Mouse (Mus musculus): ENCODE data around the gene Gm10283.
"Not testable (repeated sequence)": the region's sequence is repeated elsewhere in the genome, so short reads cannot be mapped to it uniquely, and the experiment has no call there.

Gene Gm10283

GRCm38 (mm10) chr8:60503098-60503497 lies at the start of gene Gm10283:
TSS of gene Gm10283 (minus strand) at chr8:60503198.
- DNase-seq (ENCODE audit: low spot score in 2 of 2) = no peak

- no peak for DNase-seq (ENCODE audit: low spot score in 2 of 2)
These were observed 31.9 kb upstream of the Gm10283 start for GRCm38 (mm10) chr8:60534945-60535344.

DNA sequence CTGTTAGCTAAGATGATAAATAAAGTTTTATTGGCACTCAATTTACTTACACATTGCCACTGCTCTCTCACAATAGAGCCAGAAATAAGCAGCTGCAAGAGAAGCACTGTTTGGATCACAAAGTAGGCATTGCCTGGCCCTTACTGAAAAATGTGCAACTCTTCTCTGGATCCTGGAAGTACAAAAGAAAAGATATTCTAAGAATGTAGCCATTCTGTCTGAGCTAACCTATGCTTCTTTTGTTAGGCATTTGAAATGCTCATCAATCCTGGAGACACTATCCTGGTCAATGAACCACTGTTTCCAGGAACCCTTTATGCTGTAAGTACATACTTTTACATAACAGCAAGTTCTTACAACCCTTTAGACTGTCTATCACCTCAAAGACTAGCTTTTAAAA lies 15.3 kb upstream of the Gm10283 start:
- DNase-seq (ENCODE audit: low spot score in 2 of 2) = no peak

DNA sequence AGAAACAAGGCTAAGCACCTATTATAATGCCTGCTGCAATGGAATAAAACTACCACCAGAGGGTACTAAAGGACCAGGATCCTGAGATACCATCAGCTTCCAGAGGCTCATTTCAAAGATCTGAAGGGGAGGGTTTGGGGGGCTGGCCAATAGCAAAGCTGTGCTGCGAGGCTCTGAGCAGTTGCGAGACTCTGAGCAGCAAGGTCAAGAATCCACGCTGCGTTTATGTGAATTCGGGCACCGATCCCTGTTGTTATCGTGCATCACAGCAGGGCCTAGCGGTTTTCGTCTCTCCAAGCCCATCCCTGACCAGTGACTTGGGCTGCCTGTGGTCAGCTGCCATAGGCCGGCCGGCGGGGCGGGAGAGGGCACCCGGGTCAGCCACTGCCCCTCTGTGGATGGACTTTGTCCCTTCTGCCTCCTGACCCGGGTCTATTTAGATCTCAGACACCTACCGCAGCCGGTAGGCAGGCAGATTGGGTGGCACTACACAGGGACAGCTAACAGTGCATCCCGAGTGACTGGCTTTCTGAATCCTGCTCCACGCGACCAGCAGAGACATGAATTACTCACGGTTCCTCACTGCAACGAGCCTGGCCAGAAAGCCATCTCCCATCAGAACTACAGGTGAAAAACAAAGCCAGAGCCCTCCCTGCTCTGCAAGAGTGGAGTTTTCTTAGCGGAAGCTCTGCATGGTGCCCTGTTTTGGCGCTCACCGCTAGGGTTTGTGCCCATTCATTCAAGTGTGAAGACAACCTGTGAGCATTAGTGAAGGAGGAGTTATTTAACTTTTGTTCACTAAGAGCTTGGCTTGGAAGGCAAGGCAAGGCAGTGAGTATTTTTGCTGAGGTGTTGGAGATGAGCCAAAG lies 2.9 kb upstream of the Gm10283 start, which contains the start of gene Aadat:
Aadat (plus strand) TSS at position 280 of the 869 bp plus-strand sequence.
- DNase-seq (ENCODE audit: low spot score in 2 of 2) = peak; percentile 48 to 53

DNA sequence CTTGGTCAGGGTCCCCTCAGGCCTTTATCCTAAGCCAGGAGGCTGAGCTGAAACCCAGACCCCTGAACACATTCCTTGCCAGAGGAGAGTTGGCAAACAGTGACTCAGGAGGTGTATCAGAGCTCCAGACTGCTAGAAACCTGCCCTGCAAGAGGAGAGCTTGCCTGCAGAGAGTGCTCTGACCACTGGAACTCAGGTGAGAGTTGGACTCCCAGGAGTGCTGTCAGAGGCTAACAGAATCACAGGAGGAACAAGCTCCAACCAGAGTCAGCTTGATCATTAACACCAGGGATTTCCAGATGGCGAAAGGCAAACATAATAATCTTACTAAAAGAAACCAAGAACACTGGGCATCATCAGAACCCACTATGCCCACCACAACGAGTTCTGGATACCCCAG lies 8.0 kb downstream of the Gm10283 start:
- DNase-seq (ENCODE audit: low spot score in 2 of 2) = not testable (repeated sequence)

DNA sequence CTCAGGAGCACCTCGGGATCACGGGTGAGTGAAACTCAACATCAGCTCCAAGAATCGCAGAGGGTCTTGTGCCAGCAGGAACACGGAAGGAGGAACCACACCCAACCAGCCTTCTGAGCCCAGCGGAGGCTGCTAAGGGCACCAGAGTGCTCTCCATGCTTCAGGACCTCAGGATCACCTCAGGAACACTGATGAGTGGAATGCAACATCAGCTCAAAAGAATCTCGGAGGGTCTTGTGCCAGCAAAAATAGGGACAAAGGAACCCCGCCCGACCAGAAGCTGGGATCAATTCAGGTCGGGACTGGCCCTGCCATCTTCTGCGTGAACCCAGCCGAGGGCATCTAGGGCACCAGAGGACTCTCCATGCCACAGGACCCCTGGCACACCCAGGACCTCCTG lies 8.4 kb downstream of the Gm10283 start:
- DNase-seq (ENCODE audit: low spot score in 2 of 2) = no peak

DNA sequence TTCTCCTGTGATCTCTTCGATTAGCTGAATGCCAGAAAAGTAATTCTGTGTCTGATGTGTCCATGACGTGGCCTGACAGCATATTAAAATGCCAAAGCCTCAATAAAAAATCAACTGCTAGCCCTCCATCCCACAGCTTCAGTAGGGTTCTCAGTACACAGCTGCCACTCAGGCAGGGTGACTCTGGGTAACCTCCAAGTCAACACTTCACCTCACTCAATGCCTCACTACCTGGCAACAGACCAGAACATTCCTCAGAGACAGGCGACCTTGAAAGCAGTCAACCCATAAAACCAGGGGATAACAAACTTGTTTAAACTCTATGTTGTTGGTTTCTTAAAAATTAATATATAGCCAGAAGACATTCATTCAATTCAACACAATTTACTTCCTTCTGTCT lies 10.5 kb downstream of the Gm10283 start:
- no peak for DNase-seq (ENCODE audit: low spot score in 2 of 2)

- no peak for DNase-seq (ENCODE audit: low spot score in 2 of 2)
These were observed 11.1 kb downstream of the Gm10283 start for GRCm38 (mm10) chr8:60491871-60492270.

GRCm38 (mm10) chr8:60490147-60490546 lies 12.9 kb downstream of the Gm10283 start:
- DNase-seq (ENCODE audit: low spot score in 2 of 2) = no peak

DNA sequence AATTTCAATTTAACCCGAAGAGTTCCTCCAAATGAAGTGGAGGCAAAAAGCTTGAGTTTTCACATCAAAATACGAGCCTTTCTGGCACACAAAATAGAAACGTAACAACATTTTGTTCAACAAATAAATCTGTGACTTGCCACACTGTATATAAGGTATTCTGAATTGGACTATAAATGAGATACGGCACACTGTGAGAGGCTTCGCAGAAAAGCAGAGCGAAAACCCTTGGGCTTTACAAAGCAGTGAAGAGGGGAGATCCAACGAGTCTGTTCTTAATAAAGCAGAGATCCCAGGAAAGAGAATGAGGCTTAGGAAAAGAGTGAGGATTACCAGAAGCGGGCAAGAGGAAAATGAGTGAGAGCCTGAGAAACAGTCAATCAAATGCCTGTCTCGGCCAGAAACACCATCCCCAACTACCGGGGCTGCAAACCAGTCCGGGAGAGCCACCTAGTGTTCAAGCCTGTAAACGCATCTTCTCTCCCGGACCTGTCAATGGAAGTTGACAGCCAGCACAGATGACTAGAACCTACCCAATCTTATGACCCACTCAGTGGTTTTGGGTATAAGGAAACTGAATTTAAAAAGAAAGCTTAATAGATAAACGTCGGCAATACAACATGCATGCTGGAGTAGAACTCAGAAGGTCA lies 36.2 kb downstream of the Gm10283 start:
- DNase-seq (ENCODE audit: low spot score in 2 of 2) = peak; percentile 31 to 75

- DNase-seq (ENCODE audit: low spot score in 2 of 2) = no peak
These were observed 53.7 kb downstream of the Gm10283 start for GRCm38 (mm10) chr8:60449296-60449695.

- DNase-seq (ENCODE audit: low spot score in 2 of 2) = no peak
These were observed 58.0 kb downstream of the Gm10283 start for GRCm38 (mm10) chr8:60444989-60445388.

DNA sequence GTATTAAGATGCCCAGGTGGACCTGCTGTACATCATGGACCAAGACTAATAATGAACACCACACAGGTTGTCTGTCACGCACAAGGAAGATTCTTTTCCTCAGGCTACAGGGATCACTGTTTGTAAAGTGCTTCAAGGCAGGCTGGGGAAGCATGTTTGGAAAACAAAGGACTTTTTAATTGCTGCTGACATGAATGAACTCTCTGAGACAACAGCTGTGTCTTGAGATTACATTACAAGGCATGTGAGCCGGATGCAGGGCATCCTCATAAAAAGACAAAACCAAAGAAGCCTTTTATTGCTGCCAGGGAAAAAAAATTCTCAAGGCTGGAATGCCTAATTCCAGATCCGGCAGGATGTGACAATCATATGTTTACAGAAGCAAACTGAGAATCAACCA lies 64.4 kb downstream of the Gm10283 start:
- DNase-seq (ENCODE audit: low spot score in 2 of 2) = no peak

DNA sequence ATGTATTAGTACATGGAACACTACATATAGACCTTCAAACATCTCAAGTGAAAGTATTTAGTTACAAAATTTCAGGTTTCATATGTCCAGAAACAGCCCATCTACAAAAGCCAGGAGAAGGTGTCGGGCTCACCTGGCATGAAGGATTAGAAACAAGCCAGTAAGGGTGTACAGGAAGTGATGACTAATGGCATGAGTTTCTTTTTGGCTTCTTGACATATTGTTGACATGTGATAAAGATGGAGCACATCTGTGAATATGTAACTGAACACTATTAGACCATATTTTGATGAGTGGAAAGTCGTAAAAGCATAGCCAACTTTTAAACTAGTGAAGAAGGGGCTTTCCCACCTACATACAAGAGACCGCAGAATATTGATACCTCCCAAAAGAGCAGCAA lies 66.1 kb downstream of the Gm10283 start:
- no peak for DNase-seq (ENCODE audit: low spot score in 2 of 2)

DNA sequence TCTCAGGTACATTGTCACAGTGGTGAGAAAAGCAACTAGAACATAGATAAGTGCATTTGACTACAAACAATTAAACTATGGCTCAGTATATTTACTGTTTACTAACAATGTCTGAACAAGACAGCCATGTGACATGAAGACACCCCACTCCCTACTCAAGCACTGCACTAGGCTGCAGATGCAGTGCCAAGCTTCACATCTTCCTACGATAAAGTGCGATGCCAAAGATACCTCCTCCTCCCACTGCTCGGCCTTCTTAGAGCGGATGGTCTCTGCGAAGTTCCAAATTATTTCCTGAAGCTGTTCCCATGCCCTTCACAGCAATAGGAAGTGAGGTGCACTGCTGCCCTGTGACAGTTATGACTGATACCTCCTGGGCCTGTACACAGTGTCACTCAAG lies 70.3 kb downstream of the Gm10283 start:
- DNase-seq (ENCODE audit: low spot score in 2 of 2) = no peak

DNA sequence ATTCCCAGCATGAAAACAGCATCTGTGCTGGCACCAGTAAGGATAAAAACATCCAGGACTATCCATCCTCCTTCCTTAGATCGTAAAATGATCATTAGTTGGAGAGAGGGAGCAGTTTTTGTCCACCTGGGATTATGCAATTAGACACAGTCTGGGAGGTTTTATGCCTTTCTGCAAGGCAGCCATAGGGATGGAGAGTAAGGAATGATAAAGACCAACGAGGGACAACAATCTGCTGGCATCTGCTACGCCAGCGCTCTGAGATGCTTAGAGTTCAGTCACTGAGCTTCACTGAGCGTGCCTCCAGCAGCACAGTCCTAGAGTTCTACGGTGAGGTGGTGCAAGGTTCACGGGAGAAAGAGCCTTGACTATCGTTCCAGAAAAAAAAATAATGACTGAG lies 96.6 kb downstream of the Gm10283 start:
- DNase-seq (ENCODE audit: low spot score in 2 of 2) = no peak

DNA sequence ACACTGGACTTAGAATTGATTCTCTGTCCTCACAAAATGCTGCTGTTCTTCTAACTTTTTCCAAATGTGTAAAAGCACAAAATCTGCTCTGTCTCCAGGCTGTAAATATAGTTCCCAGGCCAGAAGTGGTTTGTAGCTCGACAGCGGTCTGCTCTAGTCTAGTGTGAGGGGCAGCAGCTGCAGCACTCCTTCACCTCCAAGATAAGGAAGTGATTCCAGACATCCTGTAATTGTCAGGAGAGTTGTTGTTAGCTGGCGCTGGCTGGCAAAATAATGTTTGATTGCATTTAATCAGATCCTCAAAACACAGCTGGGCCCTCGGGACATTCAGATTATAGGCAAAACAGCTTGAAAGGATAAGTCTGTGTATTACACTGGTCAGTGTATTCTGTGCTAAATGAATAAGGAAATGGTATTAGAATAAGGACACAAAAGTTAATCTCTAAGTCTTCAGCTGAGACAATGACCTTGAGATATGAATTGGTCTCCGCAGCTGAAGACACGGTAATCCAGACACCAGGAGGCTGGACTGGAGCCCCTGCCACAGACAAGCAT lies 97.9 kb downstream of the Gm10283 start:
- DNase-seq (ENCODE audit: low spot score in 2 of 2) = no peak

DNA sequence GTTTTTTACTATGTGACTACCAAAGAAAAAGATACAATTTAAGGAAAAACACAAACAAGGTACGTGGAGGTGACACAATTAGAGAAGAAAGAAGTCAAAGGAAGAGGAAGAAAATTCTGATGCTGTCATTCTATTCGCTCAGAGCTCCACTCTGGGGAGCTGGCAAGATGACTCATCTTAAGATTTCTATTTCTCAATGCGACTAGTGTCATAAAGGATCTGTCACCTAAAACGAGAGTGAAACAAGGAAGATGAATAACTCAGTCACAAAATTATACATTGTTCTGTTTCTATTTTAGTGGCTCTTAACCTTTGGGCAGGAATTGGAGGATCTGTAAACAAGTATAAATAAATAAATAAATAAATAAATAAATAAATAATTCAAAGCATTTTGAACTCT lies 109.3 kb downstream of the Gm10283 start:
- DNase-seq (ENCODE audit: low spot score in 2 of 2) = no peak

DNA sequence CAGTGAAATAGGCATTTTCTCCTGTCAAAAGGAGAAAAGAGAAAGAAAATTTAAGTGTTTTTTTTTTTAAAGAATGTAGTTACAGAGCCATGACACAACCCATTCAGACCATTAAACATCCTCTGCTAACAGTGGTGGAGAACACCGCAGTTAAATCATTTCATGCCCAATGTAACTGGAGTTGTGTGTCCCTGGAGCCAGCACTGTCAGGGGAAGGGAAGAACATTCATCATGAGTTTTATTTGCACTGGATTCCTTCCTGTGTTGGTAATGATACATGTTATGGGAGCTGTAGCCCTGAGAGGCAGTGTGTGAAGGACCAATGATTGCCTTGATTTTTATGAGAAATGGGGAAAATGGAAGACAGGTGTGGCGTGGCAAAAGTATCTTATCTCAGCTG lies 116.4 kb downstream of the Gm10283 start:
- no peak for DNase-seq (ENCODE audit: low spot score in 2 of 2)
